Mouse (Mus musculus) kidney, adult 2 months (tissue): ENCODE measurements at regions not wholly inside any gene's neighbourhood (a gene's known extent, or its start where the extent isn't known, plus 50 kb on each side); places are given as distances from the start of the nearest gene placed in this dataset.

Experiments
- CTCF ChIP-seq: fragments of 200-500 bp; conservative IDR thresholded peaks from 2 replicates; pipeline ENCODE4 v1.5.1; 2011; ENCODE audit warnings: low read depth, mild to moderate bottlenecking, control low read depth, low read length, moderate library complexity, mixed read lengths; ENCODE audit not compliant: insufficient read depth, insufficient read length
- POLR2A ChIP-seq: fragments of 200-500 bp; IDR thresholded peaks from one replicate; pipeline ENCODE4 v1.6.1; 2011; ENCODE audit warnings: low read depth, low read length, control low read depth

DNA sequence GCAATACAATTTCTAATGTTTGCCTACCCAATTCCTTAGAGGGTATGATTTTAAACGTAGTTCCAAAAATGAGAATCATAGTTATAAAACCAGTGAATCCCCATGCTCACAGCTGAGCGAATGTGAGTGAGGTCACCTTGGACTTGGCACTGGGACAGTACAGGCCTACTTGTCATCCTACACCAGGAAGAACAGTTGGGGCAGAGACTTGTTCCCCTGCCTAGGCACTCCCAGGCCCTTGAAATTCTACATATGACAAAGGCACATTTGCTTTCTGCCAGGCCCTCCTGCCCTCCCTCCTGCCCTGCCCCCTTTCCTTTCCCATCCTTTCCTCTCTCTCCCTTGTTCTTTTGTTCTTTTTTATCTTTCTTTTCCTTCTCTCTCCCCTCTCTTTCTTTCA lies 50.0 kb upstream of the Usp6nl start:
- TF ChIP-seq CTCF: no peak
- TF ChIP-seq POLR2A: no peak
